Mouse (Mus musculus): ENCODE results near the gene Rxra. TPM values are rescaled to one million over a fixed set of nuclear protein-coding genes. Genes with fewer than 3 reads are reported as not detected.

The Rxra gene
- polyA plus RNA-seq, 1 experiment from 2014 or later = 7.2 TPM

DNA sequence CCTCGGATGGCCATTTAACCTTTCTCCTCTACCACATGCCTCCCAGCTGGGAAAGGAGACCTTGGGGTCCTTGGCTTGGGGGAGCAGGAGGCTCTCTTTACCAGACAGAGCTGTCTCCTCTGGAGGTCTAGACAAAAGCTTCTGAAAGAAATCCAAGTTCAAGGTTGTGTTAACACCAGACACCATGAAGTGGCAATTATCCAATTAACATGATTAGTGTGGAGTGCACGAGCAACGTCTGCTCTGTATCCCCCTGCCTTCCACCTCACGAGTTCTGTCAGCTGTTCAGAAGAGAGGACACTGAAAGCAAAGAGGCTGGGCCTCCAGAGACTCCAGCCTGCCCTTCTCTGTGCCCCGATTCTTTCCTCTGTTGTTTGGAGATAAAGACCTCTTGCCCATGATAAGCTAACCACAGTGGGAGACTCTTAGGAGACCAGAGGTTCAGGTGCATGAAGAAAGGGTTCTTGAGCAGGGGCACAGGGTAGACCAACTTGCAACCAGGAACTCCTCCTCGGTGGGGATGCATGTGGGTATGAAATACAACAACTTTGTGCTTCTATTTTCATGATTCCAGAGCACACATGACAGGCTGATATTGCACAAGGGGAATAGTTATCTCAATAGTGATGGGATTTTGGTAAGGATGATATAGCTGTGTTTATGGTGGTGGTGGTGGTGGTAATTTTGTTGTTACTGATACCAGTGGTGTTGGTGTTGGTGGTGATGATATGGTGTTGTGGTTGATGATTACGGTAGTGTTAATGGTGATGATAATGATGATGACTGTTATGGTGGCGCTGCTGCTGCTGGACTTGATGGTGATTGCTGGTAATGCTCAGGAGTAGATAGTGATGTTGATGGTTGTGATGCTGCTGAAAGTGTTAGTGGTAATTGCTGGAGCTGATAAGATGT is 21.7 kb upstream of the Rxra start:
- Histone ChIP-seq H3K4me2 (ENCODE audit: low read depth) (no peak overlapping the region), H3K27me3 (ENCODE audit: control insufficient read depth, insufficient read depth, low read length) (no peaks in the 10 kb centered on the region), H3K9ac (ENCODE audit: low read length) (no peak overlapping the region), H3K9me3 (ENCODE audit: control insufficient read depth, low read length) (no peaks in the 10 kb centered on the region), H3K36me3 (ENCODE audit: control insufficient read depth, insufficient read depth, low read length) (no peaks in the 10 kb centered on the region), H3K4me1 (ENCODE audit: control insufficient read depth, insufficient read depth, low read length) (peaks cover 9% of the 10 kb centered on the region; the same call in 1 of the 2 replicates), H3K27ac (ENCODE audit: low read depth, low read length) (no peak overlapping the region), H3K4me3 (ENCODE audit: low read depth, low read length) (no peak overlapping the region)
- ATAC-seq (ENCODE audit: insufficient read depth, low FRiP score, low TSS enrichment) (no peak), DNase-seq (ENCODE audit: low spot score) (no peak)
- WGBS = 57% methylated on average over 8 of the region's 8 CpGs

DNA sequence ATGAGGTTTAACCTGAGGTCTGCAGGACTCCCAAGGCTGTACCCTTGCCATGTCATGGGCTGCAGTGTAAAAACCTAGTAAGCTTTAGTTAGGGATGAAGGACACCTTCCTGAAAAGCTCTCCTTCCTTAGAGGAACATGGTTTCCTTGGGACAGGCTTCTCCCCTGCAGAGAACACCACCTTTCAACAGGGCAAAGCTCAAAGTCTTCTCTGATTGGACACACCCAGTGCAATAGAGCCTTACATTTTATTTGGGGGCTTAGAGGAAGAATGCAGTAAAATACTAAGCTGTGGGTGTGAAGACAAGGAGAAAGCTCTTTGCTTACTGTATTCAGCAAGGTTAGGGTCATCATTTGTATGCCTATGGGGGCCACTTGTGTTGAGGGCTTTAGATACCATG is 19.7 kb upstream of the Rxra start:
- H3K9ac ChIP-seq (ENCODE audit: low read length) = no peak overlapping the region
- H3K9me3 ChIP-seq (ENCODE audit: control insufficient read depth, low read length) = no peaks in the 10 kb centered on the region
- DNase-seq (ENCODE audit: low spot score) (no peak), ATAC-seq (ENCODE audit: insufficient read depth, low FRiP score, low TSS enrichment) (no peak)
- H3K27me3 ChIP-seq (ENCODE audit: control insufficient read depth, insufficient read depth, low read length) = no peaks in the 10 kb centered on the region
- no peak overlapping the region for H3K4me3 ChIP-seq (ENCODE audit: low read depth, low read length)
- no peaks in the 10 kb centered on the region for H3K4me1 ChIP-seq (ENCODE audit: control insufficient read depth, insufficient read depth, low read length)
- no peaks in the 10 kb centered on the region for H3K36me3 ChIP-seq (ENCODE audit: control insufficient read depth, insufficient read depth, low read length)
- no peak overlapping the region for H3K27ac ChIP-seq (ENCODE audit: low read depth, low read length)
- no peak overlapping the region for H3K4me2 ChIP-seq (ENCODE audit: low read depth)

DNA sequence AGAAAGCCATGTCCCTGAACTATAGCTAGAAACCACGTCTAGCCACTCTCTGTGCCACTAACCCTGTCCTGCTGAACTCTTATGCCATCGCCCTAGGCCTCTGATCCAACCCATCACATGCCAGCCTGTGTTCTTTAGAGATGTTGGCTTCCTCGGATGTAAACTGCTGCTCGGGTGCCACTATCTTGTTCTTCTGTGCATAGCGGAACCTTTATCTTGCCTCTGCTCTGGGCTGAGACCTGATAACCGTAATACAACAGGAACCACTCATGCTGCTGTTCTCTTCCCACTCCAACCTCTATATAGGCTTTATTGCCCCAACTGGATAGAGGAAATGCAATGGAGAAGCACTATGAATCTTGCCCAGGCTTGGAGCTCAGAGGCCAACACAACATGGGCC is 11.0 kb upstream of the Rxra start:
- ATAC-seq (ENCODE audit: insufficient read depth, low FRiP score, low TSS enrichment) (no peak), DNase-seq (ENCODE audit: low spot score) (no peak)
- Histone ChIP-seq H3K36me3 (ENCODE audit: control insufficient read depth, insufficient read depth, low read length) (no peaks in the 10 kb centered on the region), H3K27ac (ENCODE audit: low read depth, low read length) (no peak overlapping the region), H3K4me2 (ENCODE audit: low read depth) (no peak overlapping the region), H3K9ac (ENCODE audit: low read length) (no peak overlapping the region), H3K9me3 (ENCODE audit: control insufficient read depth, low read length) (no peaks in the 10 kb centered on the region), H3K4me3 (ENCODE audit: low read depth, low read length) (no peak overlapping the region), H3K4me1 (ENCODE audit: control insufficient read depth, insufficient read depth, low read length) (0 out of 2 replicates have a peak, but pooled peaks cover 3% of the 10 kb centered on the region), H3K27me3 (ENCODE audit: control insufficient read depth, insufficient read depth, low read length) (no peaks in the 10 kb centered on the region)
- 88% methylated on average over 6 of the region's 6 CpGs for WGBS

- Histone ChIP-seq H3K27me3 (ENCODE audit: control insufficient read depth, insufficient read depth, low read length) (no peaks in the 10 kb centered on the region), H3K4me3 (ENCODE audit: low read depth, low read length) (no peak overlapping the region), H3K9me3 (ENCODE audit: control insufficient read depth, low read length) (no peaks in the 10 kb centered on the region), H3K36me3 (ENCODE audit: control insufficient read depth, insufficient read depth, low read length) (no peaks in the 10 kb centered on the region), H3K4me1 (ENCODE audit: control insufficient read depth, insufficient read depth, low read length) (peaks cover 5% of the 10 kb centered on the region; the same call in 1 of the 2 replicates), H3K9ac (ENCODE audit: low read length) (no peak overlapping the region), H3K4me2 (ENCODE audit: low read depth) (no peak overlapping the region), H3K27ac (ENCODE audit: low read depth, low read length) (no peak overlapping the region)
- DNase-seq (ENCODE audit: low spot score) = no peak
- 65% methylated on average over 4 of the region's 4 CpGs for WGBS
- ATAC-seq (ENCODE audit: insufficient read depth, low FRiP score, low TSS enrichment) = no peak
Observed at GRCm38 (mm10) chr2:27666719-27667118, 9.5 kb upstream of the Rxra start.

DNA sequence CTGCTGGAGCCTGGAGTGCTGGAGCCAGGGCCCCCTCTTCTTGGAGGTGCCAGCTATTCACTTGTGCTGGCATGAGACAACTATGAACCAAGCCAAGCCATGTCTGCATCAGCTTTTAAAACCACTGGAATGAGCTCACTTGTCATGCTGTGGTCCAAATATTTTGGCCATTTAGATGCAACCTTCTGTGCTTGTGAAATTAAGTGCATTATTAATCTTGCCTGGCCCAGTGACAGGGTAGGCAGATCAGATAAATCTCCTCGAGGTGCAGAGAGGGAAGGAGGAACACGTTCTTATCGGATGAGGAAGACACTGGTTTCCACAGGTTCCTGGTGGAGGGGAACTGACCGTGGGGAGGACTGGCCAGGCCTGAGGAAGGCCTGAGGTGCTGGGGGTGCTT is 8.6 kb upstream of the Rxra start:
- Histone ChIP-seq H3K9ac (ENCODE audit: low read length) (no peak overlapping the region), H3K9me3 (ENCODE audit: control insufficient read depth, low read length) (no peaks in the 10 kb centered on the region), H3K27ac (ENCODE audit: low read depth, low read length) (no peak overlapping the region), H3K36me3 (ENCODE audit: control insufficient read depth, insufficient read depth, low read length) (no peaks in the 10 kb centered on the region), H3K4me3 (ENCODE audit: low read depth, low read length) (no peak overlapping the region), H3K4me2 (ENCODE audit: low read depth) (no peak overlapping the region), H3K4me1 (ENCODE audit: control insufficient read depth, insufficient read depth, low read length) (peaks cover 8% of the 10 kb centered on the region; the same call in 1 of the 2 replicates), H3K27me3 (ENCODE audit: control insufficient read depth, insufficient read depth, low read length) (no peaks in the 10 kb centered on the region)
- ATAC-seq (ENCODE audit: insufficient read depth, low FRiP score, low TSS enrichment) (no peak), DNase-seq (ENCODE audit: low spot score) (no peak)
- WGBS = 82% methylated on average over 4 of the region's 4 CpGs

GRCm38 (mm10) chr2:27670746-27671145 is 5.5 kb upstream of the Rxra start:
- H3K4me2 ChIP-seq (ENCODE audit: low read depth) = no peak overlapping the region
- no peaks in the 10 kb centered on the region for H3K9me3 ChIP-seq (ENCODE audit: control insufficient read depth, low read length)
- no peak overlapping the region for H3K4me3 ChIP-seq (ENCODE audit: low read depth, low read length)
- no peak overlapping the region for H3K27ac ChIP-seq (ENCODE audit: low read depth, low read length)
- H3K9ac ChIP-seq (ENCODE audit: low read length) = no peak overlapping the region
- H3K36me3 ChIP-seq (ENCODE audit: control insufficient read depth, insufficient read depth, low read length) = no peaks in the 10 kb centered on the region
- 43% methylated on average over 5 of the region's 5 CpGs for WGBS
- ATAC-seq (ENCODE audit: insufficient read depth, low FRiP score, low TSS enrichment) (no peak), DNase-seq (ENCODE audit: low spot score) (peak; percentile 30)
- peaks cover 8% of the 10 kb centered on the region; the same call in 1 of the 2 replicates for H3K4me1 ChIP-seq (ENCODE audit: control insufficient read depth, insufficient read depth, low read length)
- H3K27me3 ChIP-seq (ENCODE audit: control insufficient read depth, insufficient read depth, low read length) = no peaks in the 10 kb centered on the region

- H3K27me3 ChIP-seq (ENCODE audit: control insufficient read depth, insufficient read depth, low read length) = no peaks in the 10 kb centered on the region
- peaks cover 5% of the 10 kb centered on the region; the same call in 1 of the 2 replicates for H3K4me1 ChIP-seq (ENCODE audit: control insufficient read depth, insufficient read depth, low read length)
- DNase-seq (ENCODE audit: low spot score) (no peak), ATAC-seq (ENCODE audit: insufficient read depth, low FRiP score, low TSS enrichment) (no peak)
- H3K4me3 ChIP-seq (ENCODE audit: low read depth, low read length) = no peak overlapping the region
- H3K9me3 ChIP-seq (ENCODE audit: control insufficient read depth, low read length) = no peaks in the 10 kb centered on the region
- H3K27ac ChIP-seq (ENCODE audit: low read depth, low read length) = peak overlapping the region; percentile 3; the same call in 1 of the 2 replicates
- H3K9ac ChIP-seq (ENCODE audit: low read length) = peak overlapping the region; percentile 15; the same call in 1 of the 2 replicates
- no peak overlapping the region for H3K4me2 ChIP-seq (ENCODE audit: low read depth)
- H3K36me3 ChIP-seq (ENCODE audit: control insufficient read depth, insufficient read depth, low read length) = no peaks in the 10 kb centered on the region
- WGBS = 25% methylated on average over 3 of the region's 3 CpGs
Observed at GRCm38 (mm10) chr2:27671633-27672091, 4.6 kb upstream of the Rxra start.

GRCm38 (mm10) chr2:27676478-27677325 is 462 bp downstream of the Rxra start:
- Histone ChIP-seq H3K27ac (ENCODE audit: low read depth, low read length) (peak overlapping the region; percentile 92), H3K4me3 (ENCODE audit: low read depth, low read length) (peak overlapping the region; percentile 89), H3K9me3 (ENCODE audit: control insufficient read depth, low read length) (no peaks in the 10 kb centered on the region), H3K36me3 (ENCODE audit: control insufficient read depth, insufficient read depth, low read length) (no peaks in the 10 kb centered on the region), H3K4me2 (ENCODE audit: low read depth) (peak overlapping the region; percentile 94), H3K9ac (ENCODE audit: low read length) (peak overlapping the region; percentile 91), H3K27me3 (ENCODE audit: control insufficient read depth, insufficient read depth, low read length) (no peaks in the 10 kb centered on the region), H3K4me1 (ENCODE audit: control insufficient read depth, insufficient read depth, low read length) (peaks cover 38% of the 10 kb centered on the region)
- ATAC-seq (ENCODE audit: insufficient read depth, low FRiP score, low TSS enrichment) = peak; percentile 52; the same call in 1 of the 2 replicates
- under 1% methylated on average over 30 of the region's 106 CpGs for WGBS
- peak; percentile 77 for DNase-seq (ENCODE audit: low spot score)
